Comparison of ENCODE assay signal across 9 mouse cellular contexts in the genomic region with DNA sequence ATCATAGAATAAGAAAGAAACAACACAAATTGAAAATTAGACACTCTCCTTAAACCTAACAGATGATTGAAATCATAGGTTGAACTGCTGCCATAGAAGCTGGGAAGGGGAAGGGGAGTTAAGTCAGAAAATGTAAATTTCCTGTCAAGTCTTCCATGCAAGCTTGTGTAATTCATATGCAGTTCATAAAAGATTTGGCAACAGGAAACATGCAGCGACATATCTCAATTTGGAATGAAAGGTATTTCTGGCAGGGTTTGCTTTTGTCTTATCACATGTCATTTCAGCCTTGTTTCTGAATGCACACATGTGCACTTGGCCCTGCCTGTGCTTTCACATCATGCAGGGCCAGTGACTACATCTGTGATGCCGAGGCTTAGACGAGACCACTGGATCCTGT.
"Had no signal": no experiment of that assay in that cellular context is flagged by ENCODE, and none has a peak within 500 bp of the region (broad histone marks: within the 10 kb centered on the region; RNA-seq: fewer than 3 reads in every experiment).

No protein-coding gene starts in this region.

- H3K4me1 ChIP-seq: limb, embryonic 13.5 days; liver, embryonic 15.5 days; midbrain, embryonic 13.5 days had no signal

- H3K27ac ChIP-seq: limb, embryonic 13.5 days; liver, embryonic 15.5 days; midbrain, embryonic 13.5 days had no signal

- H3K27me3 ChIP-seq: limb, embryonic 13.5 days; liver, embryonic 15.5 days; midbrain, embryonic 13.5 days had no signal

- H3K36me3 ChIP-seq: limb, embryonic 13.5 days; liver, embryonic 15.5 days; midbrain, embryonic 13.5 days had no signal

- H3K4me2 ChIP-seq: limb, embryonic 13.5 days; liver, embryonic 11.5 days; liver, embryonic 15.5 days; midbrain, embryonic 13.5 days had no signal

- DNase-seq: kidney, adult 2 months; kidney, postnatal 36 days; layer of hippocampus, adult 9-11 months; right cerebral cortex, postnatal 14 days; thymus, postnatal 36 days had no signal

- H3K4me3 ChIP-seq: limb, embryonic 13.5 days; liver, embryonic 15.5 days; midbrain, embryonic 13.5 days had no signal

- H3K9ac ChIP-seq: limb, embryonic 13.5 days; liver, embryonic 15.5 days; midbrain, embryonic 13.5 days had no signal

- H3K9me3 ChIP-seq: limb, embryonic 13.5 days; liver, embryonic 15.5 days; midbrain, embryonic 13.5 days had no signal

- ATAC-seq: midbrain, embryonic 13.5 days had no signal
